Mouse (Mus musculus) layer of hippocampus, adult 9-11 months (tissue): ENCODE data around the gene Hmga2.
A peak's percentile ranks its signal among the peaks of the same experiment; 100 is the strongest.

ENCODE experiments used
- DNase-seq: peaks from one replicate; pipeline ENCODE4 v3.0.0; 2022

The Hmga2 gene

GRCm38 (mm10) chr10:120472606-120473005 lies 3.7 kb downstream of the Hmga2 start:
- DNase-seq, result no peak

DNA sequence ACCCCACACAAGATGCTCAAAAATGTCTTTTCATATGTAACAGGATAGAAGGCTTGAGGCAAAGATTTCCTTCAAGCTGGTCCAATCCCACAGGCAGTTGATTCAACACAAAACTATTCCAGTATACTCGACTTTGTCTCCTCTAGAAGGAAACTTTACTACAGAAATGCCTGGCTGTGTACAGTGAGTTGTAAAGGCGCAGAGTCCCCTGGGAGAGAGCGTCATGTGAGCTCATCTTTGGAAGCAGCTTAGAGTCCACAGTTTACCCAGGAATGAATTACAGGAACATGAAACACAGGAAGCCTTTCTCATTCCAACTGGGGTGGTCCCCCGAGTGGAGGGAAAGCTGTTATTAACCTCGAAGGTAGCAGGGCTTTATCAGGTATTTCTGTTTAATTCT lies 11.1 kb downstream of the Hmga2 start:
- no peak for DNase-seq

DNA sequence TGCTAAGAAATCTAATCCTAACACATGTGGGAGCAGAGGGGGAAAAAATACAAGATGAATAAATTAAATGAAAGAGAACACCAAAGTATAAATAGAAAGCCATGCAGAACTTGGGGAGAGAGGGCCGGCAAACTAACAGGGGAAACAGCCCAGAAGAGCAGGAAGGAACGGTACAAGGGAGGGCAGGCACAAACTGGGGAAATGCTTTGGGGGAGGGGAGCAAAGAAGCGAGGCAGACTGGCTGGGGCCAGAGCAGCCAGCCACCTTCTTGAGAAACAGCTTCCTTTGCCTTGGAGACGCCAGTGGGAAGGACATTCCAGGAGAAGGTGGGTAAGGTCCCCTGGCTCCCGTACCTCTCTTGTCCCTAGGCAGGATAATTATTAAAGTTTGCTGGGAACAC lies 14.5 kb downstream of the Hmga2 start:
- DNase-seq, result no peak

GRCm38 (mm10) chr10:120461301-120461700 lies 15.0 kb downstream of the Hmga2 start:
- no peak for DNase-seq

- no peak for DNase-seq
Measured at GRCm38 (mm10) chr10:120458866-120459265, 17.4 kb downstream of the Hmga2 start.

DNA sequence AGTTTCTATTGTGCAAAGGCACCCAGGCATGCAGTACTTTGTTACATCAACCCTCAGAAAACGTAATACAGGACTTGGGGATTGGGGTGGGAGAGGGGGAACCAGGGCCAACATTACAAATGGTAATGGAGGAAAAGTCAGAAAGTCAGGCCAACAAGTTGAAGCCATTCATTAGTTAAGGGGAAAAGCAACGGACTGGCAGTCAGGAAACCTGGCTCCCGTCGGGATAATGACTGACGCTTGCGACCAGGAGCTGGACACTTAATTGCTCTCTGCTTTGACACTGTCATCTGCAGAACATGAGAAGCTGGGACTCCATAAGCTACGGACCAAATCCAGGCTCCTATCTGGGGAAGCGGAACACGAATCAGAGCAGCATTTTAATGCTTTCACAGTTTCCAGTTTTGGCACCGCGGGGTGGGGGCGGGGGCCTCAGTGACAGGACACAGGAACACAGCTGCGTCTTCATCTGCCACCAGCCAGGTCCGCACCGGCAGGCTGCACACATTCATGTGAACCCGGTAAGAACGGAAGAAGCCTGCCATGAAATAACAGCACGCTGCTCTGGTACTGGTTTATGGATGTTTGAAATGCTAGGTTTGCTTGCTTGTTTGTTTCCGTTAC lies 26.5 kb downstream of the Hmga2 start:
- DNase-seq, result no peak

GRCm38 (mm10) chr10:120446799-120447198 lies 29.5 kb downstream of the Hmga2 start:
- no peak for DNase-seq

- no peak for DNase-seq
Measured at GRCm38 (mm10) chr10:120446206-120446605, 30.1 kb downstream of the Hmga2 start.

GRCm38 (mm10) chr10:120444463-120445070 lies 31.7 kb downstream of the Hmga2 start:
- DNase-seq, result no peak

DNA sequence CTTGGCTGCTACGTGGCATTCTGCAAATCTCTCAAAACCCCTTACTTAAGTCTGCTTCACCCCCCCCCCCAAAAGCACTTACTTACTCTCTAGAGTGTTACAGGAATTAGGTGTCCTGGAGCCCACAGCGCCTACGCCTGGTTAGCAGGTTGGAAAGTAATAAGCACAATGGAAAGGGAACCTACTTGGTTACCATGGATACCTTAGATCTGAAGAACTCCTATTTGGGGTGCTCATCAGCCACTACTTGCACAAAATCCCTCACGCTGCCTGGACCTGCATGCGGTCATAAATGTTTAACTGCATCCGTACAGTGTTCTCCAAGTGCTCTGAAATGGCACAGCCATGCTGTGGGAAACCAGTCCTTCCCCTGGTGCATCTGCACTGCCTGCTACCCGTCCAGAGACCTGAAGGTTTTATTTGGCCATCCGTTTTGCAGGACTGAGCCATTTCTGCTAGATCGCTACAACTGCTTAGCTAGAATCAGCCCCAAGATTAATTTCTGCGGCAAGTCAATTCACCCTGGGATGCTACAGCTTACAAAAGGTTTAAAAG lies 32.4 kb downstream of the Hmga2 start:
- no peak for DNase-seq

DNA sequence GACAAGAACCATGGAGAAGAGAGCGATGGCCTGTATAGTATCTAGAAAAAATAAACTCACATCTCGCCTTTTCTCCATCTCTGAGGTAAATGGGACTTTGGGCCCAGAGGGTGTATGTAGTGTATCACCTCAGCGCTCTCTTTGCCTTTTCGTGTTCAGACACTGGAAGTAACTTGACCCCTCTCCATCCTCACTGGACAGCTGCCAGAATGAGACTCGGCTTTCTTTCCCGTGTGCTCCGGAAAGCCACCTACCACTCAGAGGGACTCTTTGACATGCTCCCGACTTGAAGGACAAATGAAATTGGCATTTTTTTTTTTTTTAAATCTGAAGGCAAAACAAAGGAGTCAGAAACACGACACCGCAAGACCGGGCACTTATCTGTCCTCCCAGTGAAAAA lies 35.0 kb downstream of the Hmga2 start:
- no peak for DNase-seq

GRCm38 (mm10) chr10:120434433-120434832 lies 41.8 kb downstream of the Hmga2 start:
- no peak for DNase-seq

DNA sequence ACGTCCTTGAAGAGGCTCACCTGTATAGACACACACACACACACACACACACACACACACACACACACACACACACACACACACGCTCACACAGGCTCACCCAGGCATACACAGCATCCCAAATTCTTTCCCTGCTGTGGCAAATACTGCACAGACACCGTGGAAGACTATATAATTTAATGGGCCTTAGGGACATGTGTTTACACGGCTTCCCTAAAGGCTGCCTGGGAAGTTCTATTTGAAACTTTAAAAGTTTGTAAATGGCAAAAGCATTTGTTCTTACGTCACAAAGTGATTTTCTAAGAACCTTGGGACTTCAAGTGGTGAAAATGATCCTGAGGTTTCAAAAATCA lies 42.8 kb downstream of the Hmga2 start:
- no peak for DNase-seq

- no peak for DNase-seq
Measured at GRCm38 (mm10) chr10:120432731-120433462, 43.4 kb downstream of the Hmga2 start.

DNA sequence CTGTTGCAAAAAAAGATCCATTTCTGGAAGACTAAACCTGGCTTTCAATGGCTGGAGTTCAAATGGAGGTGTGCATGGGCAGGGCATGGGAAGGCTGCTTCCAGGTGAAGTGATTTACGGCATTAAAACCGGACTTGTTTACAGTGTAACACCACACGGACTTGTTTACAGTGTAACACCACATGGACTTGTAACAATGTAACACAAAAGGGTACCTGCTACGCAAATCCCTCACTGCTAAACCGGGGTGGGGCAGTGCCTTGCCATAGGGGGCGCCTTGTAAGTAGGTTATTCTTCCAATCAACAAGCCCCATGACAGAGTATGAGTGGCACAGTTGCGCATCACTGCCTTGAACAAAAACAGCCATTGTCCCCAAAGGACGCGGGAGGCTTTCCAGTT lies 44.2 kb downstream of the Hmga2 start:
- no peak for DNase-seq

DNA sequence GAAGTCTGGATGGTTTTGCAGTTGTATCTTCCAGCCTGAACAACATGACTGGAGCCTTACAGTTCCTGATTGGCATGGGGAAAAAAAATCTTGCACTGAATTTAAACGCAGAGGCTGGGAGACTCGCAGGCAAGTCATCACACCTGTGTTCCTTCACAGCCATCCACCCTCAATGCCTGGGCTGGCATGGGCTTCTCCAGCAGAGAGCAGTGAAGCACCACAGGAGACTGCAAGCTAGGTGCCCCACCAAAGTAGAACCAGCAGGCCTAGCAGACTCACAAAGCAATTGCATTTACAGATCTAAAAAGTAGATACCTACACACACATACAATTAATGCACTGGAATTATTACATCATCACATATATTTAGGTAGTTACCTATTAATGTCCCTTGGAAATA lies 44.8 kb downstream of the Hmga2 start:
- no peak for DNase-seq

DNA sequence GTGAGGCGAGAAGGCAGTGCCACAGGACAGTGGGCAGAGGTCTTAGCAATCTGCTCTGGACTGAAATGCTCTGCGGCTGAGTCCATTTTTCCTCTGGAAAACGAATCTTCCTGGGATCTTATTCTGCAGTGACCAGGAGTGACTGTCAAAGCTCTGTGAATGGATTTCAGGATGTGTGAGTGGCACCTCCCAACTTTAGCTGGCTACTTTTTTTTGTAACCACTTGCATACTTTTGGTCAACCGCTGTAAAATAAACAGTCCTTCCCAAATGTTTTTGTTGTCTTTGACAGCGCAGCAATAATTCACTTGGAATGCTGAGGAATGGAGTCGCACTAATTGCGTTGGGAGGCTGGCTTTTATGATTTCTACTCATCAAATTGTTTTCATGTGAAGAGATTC lies 45.8 kb downstream of the Hmga2 start:
- no peak for DNase-seq

DNA sequence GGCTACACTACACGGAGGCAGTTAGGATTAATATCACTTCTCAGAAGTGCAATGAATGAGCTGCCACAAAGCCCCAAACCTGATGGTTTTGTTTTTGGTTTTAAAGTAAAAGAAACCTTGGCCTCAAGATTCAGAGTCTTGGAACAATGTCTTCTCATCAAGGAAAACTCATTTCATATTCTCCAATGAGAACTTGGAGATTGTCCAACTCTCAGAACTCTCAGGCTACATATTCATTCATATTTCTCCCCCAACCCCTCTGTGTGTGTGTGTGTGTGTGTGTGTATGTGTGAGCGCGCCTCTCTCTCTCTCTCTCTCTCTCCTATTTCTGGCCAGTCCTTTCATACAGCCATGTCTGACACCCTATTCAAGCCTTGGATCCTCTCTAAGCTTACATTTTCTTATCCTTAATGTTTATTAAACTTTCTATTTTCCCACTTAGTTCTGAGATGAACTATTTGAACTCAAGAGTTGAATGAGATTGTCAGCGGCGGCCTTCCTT lies 46.5 kb downstream of the Hmga2 start:
- DNase-seq, result no peak

GRCm38 (mm10) chr10:120429199-120429551 lies 47.1 kb downstream of the Hmga2 start:
- no peak for DNase-seq

DNA sequence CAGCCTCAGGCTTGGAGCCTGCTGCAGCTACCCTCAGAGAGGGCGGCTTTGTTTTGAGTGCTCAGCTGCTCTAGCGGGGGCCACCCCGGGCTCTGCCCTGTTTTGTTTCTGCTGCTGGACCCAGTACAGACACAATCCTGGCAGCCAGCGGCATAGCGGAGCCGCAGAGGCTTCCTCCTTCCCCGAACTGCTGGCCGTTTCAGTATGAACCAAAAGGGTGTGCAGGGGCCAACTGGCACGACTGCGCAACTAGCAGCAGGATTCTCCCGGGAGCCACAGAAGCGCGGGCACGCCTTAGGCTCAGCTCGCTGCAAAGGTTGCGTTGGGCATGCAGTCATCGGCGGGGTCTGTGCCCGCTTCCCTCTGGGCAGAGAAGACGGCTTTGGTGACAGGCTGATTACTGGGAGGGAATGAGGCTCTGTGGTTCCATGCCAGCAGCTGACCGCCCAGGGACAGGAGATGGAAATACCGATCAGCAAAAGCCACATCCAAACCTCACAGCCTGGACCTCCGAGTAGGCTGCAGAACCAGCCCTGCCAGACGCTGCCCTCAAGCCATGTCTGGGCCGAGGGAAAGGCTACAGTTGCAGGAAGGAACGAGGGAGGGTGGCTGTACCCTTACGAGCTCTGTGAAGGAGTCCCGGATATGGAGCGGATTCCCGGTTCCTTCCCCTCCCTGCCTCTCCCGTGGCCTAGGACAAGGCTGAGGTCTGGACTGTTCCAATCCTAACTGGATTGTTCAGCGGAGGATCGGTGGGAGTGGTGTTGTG lies 47.7 kb downstream of the Hmga2 start:
- DNase-seq, result peak; percentile 39

DNA sequence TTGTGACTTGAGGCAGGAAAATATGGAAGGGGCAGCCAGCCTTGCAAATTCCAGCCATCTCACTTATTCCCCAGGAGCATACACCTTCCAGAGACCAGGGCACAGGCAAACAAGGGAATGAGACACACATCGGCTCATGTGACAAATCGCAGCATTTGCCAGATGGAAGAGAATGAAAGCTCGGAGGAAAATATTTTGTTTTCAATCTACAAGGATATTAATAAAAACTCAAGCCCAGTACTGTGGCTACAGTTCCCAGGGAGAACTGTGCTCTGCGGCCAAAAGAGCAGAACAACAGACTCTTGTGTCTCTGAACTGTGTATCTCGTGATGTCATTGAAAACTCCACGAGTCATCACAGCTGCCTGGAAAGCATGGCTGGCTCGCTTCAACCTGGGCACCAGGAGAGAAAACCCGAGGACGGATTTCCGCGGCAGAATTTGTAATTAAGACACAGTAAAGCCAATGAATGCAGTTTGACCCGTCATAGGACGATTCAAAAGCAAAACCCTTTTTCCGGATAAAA lies 50.1 kb downstream of the Hmga2 start:
- peak; percentile 13 for DNase-seq

GRCm38 (mm10) chr10:120424015-120424414 lies 52.3 kb downstream of the Hmga2 start:
- DNase-seq, result no peak

GRCm38 (mm10) chr10:120423256-120423655 lies 53.0 kb downstream of the Hmga2 start:
- no peak for DNase-seq
